Mouse (Mus musculus): Measurements from ENCODE around the gene Hcrt. TPM values are rescaled to one million over a fixed set of nuclear protein-coding genes. Genes with fewer than 3 reads are reported as not detected.
"Not testable (repeated sequence)": the region's sequence is repeated elsewhere in the genome, so short reads cannot be mapped to it uniquely, and the experiment has no call there.

The Hcrt gene
- under 1 TPM in 1 of 2 experiments, not detected in 1; 0.86 TPM for total RNA-seq (2021)

GRCm38 (mm10) chr11:100762831-100763230 is at the start of gene Hcrt:
TSS of gene Hcrt (minus strand) at chr11:100762931.
- no peak for DNase-seq (ENCODE audit: extremely low spot score in 1 of 2, low spot score in 2 of 2)
- intact Hi-C loops (cut with DNase I), result loop anchor here (10.0 kb wide), 1 partner anchor 192 kb away; no protein-coding TSS in a partner anchor

GRCm38 (mm10) chr11:100811132-100811531 is 48.4 kb upstream of the Hcrt start:
- intact Hi-C loops (cut with DNase I), result no loop called here
- DNase-seq (ENCODE audit: extremely low spot score in 1 of 2, low spot score in 2 of 2), result no peak

GRCm38 (mm10) chr11:100810516-100810915 is 47.8 kb upstream of the Hcrt start:
- intact Hi-C loops (cut with DNase I), result no loop called here
- DNase-seq (ENCODE audit: extremely low spot score in 1 of 2, low spot score in 2 of 2), result no peak

GRCm38 (mm10) chr11:100806380-100807305 is 43.9 kb upstream of the Hcrt start:
- DNase-seq (ENCODE audit: extremely low spot score in 1 of 2, low spot score in 2 of 2), result no peak
- intact Hi-C loops (cut with DNase I), result no loop called here

GRCm38 (mm10) chr11:100805535-100805934 is 42.8 kb upstream of the Hcrt start:
- intact Hi-C loops (cut with DNase I), result no loop called here
- DNase-seq (ENCODE audit: extremely low spot score in 1 of 2, low spot score in 2 of 2), result no peak

- DNase-seq (ENCODE audit: extremely low spot score in 1 of 2, low spot score in 2 of 2), result no peak
- intact Hi-C loops (cut with DNase I), result no loop called here
These were observed 41.7 kb upstream of the Hcrt start for GRCm38 (mm10) chr11:100804409-100804808.

- no peak for DNase-seq (ENCODE audit: extremely low spot score in 1 of 2, low spot score in 2 of 2)
- intact Hi-C loops (cut with DNase I), result no loop called here
These were observed 36.7 kb upstream of the Hcrt start for GRCm38 (mm10) chr11:100799426-100799825.

- DNase-seq (ENCODE audit: extremely low spot score in 1 of 2, low spot score in 2 of 2), result no peak
- intact Hi-C loops (cut with DNase I), result no loop called here
These were observed 33.9 kb upstream of the Hcrt start for GRCm38 (mm10) chr11:100796585-100796984.

GRCm38 (mm10) chr11:100795386-100795785 is 32.7 kb upstream of the Hcrt start:
- DNase-seq (ENCODE audit: extremely low spot score in 1 of 2, low spot score in 2 of 2), result no peak
- intact Hi-C loops (cut with DNase I), result no loop called here

GRCm38 (mm10) chr11:100791457-100792049 is 28.8 kb upstream of the Hcrt start:
- intact Hi-C loops (cut with DNase I), result no loop called here
- no peak for DNase-seq (ENCODE audit: extremely low spot score in 1 of 2, low spot score in 2 of 2)

GRCm38 (mm10) chr11:100790644-100791043 is 27.9 kb upstream of the Hcrt start:
- intact Hi-C loops (cut with DNase I), result not testable (repeated sequence)
- DNase-seq (ENCODE audit: extremely low spot score in 1 of 2, low spot score in 2 of 2), result peak; percentile 48 to 67

- intact Hi-C loops (cut with DNase I), result no loop called here
- no peak for DNase-seq (ENCODE audit: extremely low spot score in 1 of 2, low spot score in 2 of 2)
These were observed 27.0 kb upstream of the Hcrt start for GRCm38 (mm10) chr11:100789702-100790101.

GRCm38 (mm10) chr11:100785774-100786173 is 23.0 kb upstream of the Hcrt start:
- no peak for DNase-seq (ENCODE audit: extremely low spot score in 1 of 2, low spot score in 2 of 2)
- intact Hi-C loops (cut with DNase I), result no loop called here

GRCm38 (mm10) chr11:100784286-100784685 is 21.6 kb upstream of the Hcrt start:
- DNase-seq (ENCODE audit: extremely low spot score in 1 of 2, low spot score in 2 of 2), result no peak
- intact Hi-C loops (cut with DNase I), result no loop called here

GRCm38 (mm10) chr11:100782568-100782967 is 19.8 kb upstream of the Hcrt start:
- intact Hi-C loops (cut with DNase I), result no loop called here
- no peak for DNase-seq (ENCODE audit: extremely low spot score in 1 of 2, low spot score in 2 of 2)

GRCm38 (mm10) chr11:100781763-100782475 is 19.2 kb upstream of the Hcrt start:
- intact Hi-C loops (cut with DNase I), result no loop called here
- DNase-seq (ENCODE audit: extremely low spot score in 1 of 2, low spot score in 2 of 2), result no peak

GRCm38 (mm10) chr11:100780247-100780646 is 17.5 kb upstream of the Hcrt start:
- intact Hi-C loops (cut with DNase I), result no loop called here
- no peak for DNase-seq (ENCODE audit: extremely low spot score in 1 of 2, low spot score in 2 of 2)

GRCm38 (mm10) chr11:100778069-100778468 is 15.3 kb upstream of the Hcrt start:
- intact Hi-C loops (cut with DNase I), result loop anchor here (5.0 kb wide), 1 partner anchor 74 kb away; the partner anchor contains the start of gene Stat5b
- no peak for DNase-seq (ENCODE audit: extremely low spot score in 1 of 2, low spot score in 2 of 2)

GRCm38 (mm10) chr11:100775921-100776320 is 13.2 kb upstream of the Hcrt start:
- intact Hi-C loops (cut with DNase I), result loop anchor here (5.0 kb wide), 1 partner anchor 76 kb away; the partner anchor contains the start of gene Stat5b
- DNase-seq (ENCODE audit: extremely low spot score in 1 of 2, low spot score in 2 of 2), result no peak

Data from left cerebral cortex, postnatal 10 days (tissue).